Mouse (Mus musculus) forebrain, embryonic 10.5 days (tissue): ENCODE results near the gene Ppm1l. TPM values are rescaled to one million over a fixed set of nuclear protein-coding genes. Genes with fewer than 3 reads are reported as not detected.

ENCODE experiments used
- DNase-seq: peaks from one replicate; pipeline ENCODE4 v3.0.0-alpha.2; 2017; ENCODE audit warnings: low spot score; ENCODE audit errors: extremely low spot score
- H3K27ac ChIP-seq: fragments of 300-500 bp; sonication (generic); 2 replicates; pipeline ENCODE4 v1.5.1; 2016; ENCODE audit warnings: mild to moderate bottlenecking
- H3K27me3 ChIP-seq: fragments of 300-500 bp; sonication (generic); 2 replicates; pipeline ENCODE4 v1.6.1; 2016; ENCODE audit warnings: mild to moderate bottlenecking; ENCODE audit not compliant: poor library complexity, severe bottlenecking
- H3K36me3 ChIP-seq: fragments of 300-500 bp; sonication (generic); replicated peaks from 2 replicates; pipeline ENCODE4 v1.6.1; 2016; ENCODE audit warnings: mild to moderate bottlenecking, moderate library complexity
- H3K4me1 ChIP-seq: fragments of 300-500 bp; sonication (generic); 2 replicates; pipeline ENCODE4 v1.6.1; 2016
- H3K4me3 ChIP-seq: fragments of 300-500 bp; sonication (generic); 2 replicates; pipeline ENCODE4 v1.5.1; 2016; ENCODE audit warnings: mild to moderate bottlenecking, moderate library complexity
- H3K9me3 ChIP-seq: fragments of 300-500 bp; sonication (generic); 2 replicates; pipeline ENCODE4 v1.6.1; 2016; ENCODE audit warnings: mild to moderate bottlenecking, moderate library complexity
- WGBS: fragments of 180-500 bp; shearing (Covaris S2); methylation state at CpG from one replicate; pipeline ENCODE4 v1.1.7; 2016; 5-methylcytosine and 5-hydroxymethylcytosine counted together
- polyA plus RNA-seq: library from polyadenylated mRNA; unstranded; fragments of >200 nt; fragmentation: Nextera tagmentation; extraction: Ambion mirVana; gene quantifications from 2 replicates; pipeline ENCODE4 v1.2.1, GENCODE M21; 2016

Ppm1l gene
- polyA plus RNA-seq, 1 experiment from 2014 or later, result 9.8 TPM

DNA sequence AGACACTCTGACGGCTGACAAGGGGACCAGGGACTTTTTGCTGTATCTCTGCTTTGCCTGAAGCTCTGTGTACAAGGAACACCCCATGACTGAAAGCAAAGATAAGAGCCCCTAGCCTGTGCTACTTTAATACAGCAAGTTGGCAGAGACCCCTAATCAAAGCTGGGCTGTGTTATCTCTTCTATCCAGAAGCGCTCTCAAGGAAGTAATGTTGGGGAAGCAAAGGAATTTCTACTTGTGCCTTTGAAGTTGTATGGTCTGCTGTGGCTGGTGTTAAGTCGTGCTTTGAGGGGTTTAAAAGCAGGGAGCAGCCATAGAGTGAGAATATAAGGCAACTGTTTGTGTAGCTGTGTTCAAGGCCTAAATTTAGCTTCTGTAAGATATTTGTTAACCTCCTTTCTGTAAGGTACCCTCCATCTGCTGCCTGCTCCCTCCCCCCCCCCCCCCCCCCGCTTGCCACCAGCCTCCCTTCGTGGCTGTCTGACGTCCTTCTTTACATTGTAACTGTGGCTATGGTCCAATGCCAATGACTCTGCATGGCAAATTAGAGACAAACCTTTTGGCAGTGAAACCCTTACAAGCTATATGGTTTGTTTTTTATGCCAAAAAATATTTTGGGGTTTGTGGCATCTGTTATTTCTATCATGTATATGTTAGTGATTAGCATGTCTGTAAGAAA is 152.9 kb downstream of the Ppm1l start:
- DNase-seq, result no peak
- Histone ChIP-seq H3K27ac (peak overlapping the region; percentile 70), H3K36me3 (no peaks in the 10 kb centered on the region), H3K27me3 (no peaks in the 10 kb centered on the region), H3K4me1 (peaks cover 41% of the 10 kb centered on the region), H3K4me3 (peak overlapping the region; percentile 18; the same call in 1 of the 2 replicates), H3K9me3 (peaks cover 4% of the 10 kb centered on the region; the same call in 1 of the 2 replicates)
- WGBS, result 25% methylated on average over 5 of the region's 6 CpGs

DNA sequence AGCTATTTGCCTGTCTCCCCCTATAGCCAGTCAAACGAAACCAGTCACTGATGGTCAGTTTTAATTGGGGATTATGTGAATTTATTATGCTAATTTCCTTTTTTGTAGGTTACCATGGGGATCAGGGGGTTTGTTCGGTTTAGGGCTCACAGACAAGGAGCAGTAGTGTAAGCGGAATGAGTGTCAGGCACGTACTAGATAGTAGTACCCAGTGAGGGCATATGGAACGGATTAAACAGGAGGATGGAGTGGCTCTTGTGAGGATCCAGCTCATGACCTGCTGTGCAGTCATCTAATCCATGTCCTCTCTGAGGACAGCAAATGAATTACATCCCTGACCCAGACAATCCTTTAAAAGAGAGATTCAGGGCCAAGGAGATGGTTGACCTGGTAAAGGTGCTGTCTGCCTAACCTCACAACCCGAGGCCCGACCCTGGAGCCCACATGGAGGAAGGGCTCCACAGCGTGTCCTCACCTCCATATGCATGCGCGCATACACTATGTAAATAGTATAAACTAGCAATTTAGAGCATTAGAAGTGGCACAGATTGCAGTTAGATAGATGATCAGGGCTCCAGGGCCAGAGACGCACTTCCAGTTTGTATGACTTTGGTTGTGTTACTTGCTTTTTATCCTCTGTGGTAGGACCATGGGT is 153.6 kb downstream of the Ppm1l start:
- Histone ChIP-seq H3K36me3 (no peaks in the 10 kb centered on the region), H3K27me3 (no peaks in the 10 kb centered on the region), H3K4me3 (no peak overlapping the region), H3K27ac (peak overlapping the region; percentile 70), H3K9me3 (peaks cover 4% of the 10 kb centered on the region; the same call in 1 of the 2 replicates), H3K4me1 (peaks cover 40% of the 10 kb centered on the region)
- WGBS, result 49% methylated on average over 11 of the region's 11 CpGs
- no peak for DNase-seq

DNA sequence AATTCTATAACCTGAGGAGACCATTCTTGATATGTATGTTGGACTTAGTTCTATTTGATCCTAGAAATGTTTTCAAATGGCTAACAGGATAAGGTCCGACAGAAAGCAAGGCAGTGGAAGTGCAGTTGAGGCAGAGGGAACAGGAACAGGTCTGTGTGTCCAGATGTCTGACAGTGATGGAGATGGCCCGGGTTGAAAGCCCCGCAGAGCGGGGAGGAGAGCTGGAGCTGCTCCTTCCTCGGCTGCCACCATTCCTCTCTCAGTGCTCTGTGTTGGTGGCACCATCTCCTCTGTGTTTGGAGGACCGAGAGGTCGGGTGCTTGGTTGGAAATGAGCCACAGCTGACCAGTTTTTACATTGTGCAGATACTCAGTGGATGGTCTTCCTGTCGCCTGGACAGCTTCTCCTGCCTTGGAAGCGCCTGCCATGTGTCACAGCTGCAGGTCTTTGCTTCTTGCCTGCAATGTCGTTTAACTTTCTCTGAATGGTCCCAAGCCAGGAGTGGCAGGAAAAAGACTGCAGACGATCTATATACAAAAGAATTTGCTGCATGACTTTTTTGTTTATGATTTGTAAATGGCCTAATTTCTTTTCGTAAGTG is 159.3 kb downstream of the Ppm1l start:
- Histone ChIP-seq H3K4me1 (peaks cover 17% of the 10 kb centered on the region), H3K36me3 (no peaks in the 10 kb centered on the region), H3K4me3 (no peak overlapping the region), H3K27me3 (no peaks in the 10 kb centered on the region), H3K9me3 (peaks cover 4% of the 10 kb centered on the region; the same call in 1 of the 2 replicates), H3K27ac (no peak overlapping the region)
- no peak for DNase-seq
- WGBS, result 73% methylated on average over 12 of the region's 12 CpGs

DNA sequence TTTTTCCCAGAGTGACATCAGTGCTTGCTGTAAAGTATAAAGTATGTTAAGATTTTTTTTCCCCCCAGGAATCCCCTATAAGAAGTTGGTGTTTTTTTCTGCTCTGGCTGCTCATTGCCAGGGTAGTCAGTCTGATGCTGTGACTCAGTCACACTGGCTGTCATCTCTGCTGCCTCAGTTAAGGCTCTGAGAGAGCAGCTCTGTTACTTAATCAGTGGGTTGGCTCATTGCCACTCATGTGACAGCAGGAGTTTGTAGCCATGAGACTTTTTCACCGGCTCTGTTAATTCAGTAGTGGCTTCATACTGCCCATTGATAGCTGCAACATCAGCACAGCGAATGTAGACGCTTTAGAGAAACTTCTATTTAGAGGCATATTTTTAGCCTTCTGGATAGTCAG is 163.3 kb downstream of the Ppm1l start:
- 94% methylated on average over 3 of the region's 3 CpGs for WGBS
- Histone ChIP-seq H3K9me3 (no peaks in the 10 kb centered on the region), H3K27ac (no peak overlapping the region), H3K4me1 (peaks cover 15% of the 10 kb centered on the region; the same call in 1 of the 2 replicates), H3K4me3 (no peak overlapping the region), H3K27me3 (no peaks in the 10 kb centered on the region), H3K36me3 (no peaks in the 10 kb centered on the region)
- DNase-seq, result no peak

DNA sequence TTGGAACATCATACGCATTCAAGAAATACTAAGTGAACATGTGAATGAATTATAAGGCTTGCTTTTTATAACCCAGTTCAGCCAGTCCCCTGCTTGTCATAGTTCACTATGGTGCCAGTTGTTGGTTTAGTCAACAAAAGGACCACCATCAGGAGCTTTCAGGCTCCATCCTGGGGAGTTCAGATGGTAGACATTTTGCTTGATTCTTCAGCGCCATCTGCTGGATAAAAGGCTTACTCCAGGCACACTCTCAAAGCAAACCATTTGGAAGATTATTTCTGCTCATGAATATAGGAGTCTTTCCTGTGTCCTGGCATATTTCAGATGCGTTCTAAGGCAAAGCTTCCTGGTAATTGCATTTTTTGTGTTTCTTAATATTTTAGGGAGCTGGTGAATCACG is 165.2 kb downstream of the Ppm1l start:
- no peak overlapping the region for H3K27ac ChIP-seq
- H3K27me3 ChIP-seq, result no peaks in the 10 kb centered on the region
- DNase-seq, result peak; percentile 42
- H3K4me3 ChIP-seq, result no peak overlapping the region
- no peaks in the 10 kb centered on the region for H3K36me3 ChIP-seq
- 39% methylated on average over 4 of the region's 4 CpGs for WGBS
- no peaks in the 10 kb centered on the region for H3K9me3 ChIP-seq
- peaks cover 11% of the 10 kb centered on the region; the same call in 1 of the 2 replicates for H3K4me1 ChIP-seq

DNA sequence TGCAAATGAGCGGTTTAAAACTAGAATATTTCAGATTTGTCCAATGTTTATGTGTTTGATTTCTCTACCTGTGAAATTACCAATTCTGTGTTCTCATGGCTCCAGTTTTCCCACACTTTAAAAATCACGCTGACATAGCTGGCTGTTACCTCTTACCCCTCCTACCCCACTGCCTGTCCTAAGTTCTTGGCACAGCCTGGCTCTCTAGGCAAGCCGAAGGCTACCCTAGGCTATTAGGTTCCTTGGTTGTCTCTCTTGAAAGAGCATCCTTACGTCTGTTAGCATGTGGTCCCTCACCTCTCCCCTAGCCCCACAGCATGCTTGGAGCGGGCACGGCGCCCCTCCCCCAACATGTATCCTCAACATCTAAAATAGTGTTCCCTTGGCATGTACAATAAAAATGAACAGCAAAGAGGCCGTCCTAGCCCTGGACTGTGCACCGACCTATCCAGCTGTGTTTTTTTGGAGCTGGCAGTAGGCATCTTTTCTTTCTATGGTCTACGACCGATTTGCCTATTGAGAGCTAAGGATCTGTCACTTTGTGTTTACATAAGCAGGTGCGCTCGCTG is 167.4 kb downstream of the Ppm1l start:
- WGBS, result 83% methylated on average over 13 of the region's 13 CpGs
- no peak for DNase-seq
- Histone ChIP-seq H3K4me3 (no peak overlapping the region), H3K27me3 (no peaks in the 10 kb centered on the region), H3K36me3 (no peaks in the 10 kb centered on the region), H3K27ac (no peak overlapping the region), H3K4me1 (no peaks in the 10 kb centered on the region; the same call in 1 of the 2 replicates), H3K9me3 (no peaks in the 10 kb centered on the region)

DNA sequence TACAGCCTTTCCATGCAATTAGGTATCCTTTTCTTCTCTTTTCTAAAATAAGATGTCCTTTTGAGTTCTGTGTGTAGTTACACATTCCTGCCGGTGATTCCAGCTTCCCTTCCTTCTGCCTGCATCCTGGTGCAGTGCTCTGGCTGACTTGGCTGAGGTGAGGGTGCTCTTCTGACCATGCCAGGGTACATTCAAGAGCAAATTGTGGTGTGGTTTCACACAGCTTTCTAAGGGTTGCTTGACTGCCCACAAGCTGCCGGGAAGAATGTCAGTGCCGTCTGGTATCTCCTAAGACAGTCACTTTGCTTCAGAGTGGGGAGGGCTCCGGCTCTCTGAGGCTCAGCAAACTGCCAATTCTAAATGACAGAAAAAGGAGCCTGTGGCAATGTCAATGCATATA is 167.9 kb downstream of the Ppm1l start:
- no peak for DNase-seq
- no peaks in the 10 kb centered on the region for H3K27me3 ChIP-seq
- H3K4me1 ChIP-seq, result no peaks in the 10 kb centered on the region; the same call in 1 of the 2 replicates
- no peak overlapping the region for H3K27ac ChIP-seq
- no peak overlapping the region for H3K4me3 ChIP-seq
- H3K9me3 ChIP-seq, result no peaks in the 10 kb centered on the region
- no peaks in the 10 kb centered on the region for H3K36me3 ChIP-seq
- 88% methylated on average over 4 of the region's 4 CpGs for WGBS

DNA sequence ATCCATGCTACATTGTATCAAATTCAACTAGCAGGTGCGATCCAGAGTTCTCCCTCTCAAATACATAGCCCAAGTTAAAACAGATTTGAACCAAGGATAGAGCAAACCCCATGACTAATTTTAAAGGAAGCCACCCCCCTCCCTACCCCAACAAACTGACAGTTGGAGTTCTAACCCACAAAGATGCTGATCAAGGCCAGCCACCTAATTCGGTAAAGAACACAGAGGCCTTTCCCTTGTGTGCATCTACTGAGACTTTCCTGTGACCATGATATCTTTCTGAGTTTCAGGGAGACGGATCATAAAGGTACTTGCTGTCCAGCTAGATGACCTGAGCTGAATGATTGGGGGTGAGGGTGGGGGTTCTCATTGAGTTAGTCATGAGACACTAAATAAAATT is 168.7 kb downstream of the Ppm1l start:
- Histone ChIP-seq H3K9me3 (no peaks in the 10 kb centered on the region), H3K4me3 (no peak overlapping the region), H3K36me3 (no peaks in the 10 kb centered on the region), H3K27me3 (no peaks in the 10 kb centered on the region), H3K4me1 (no peaks in the 10 kb centered on the region; the same call in 1 of the 2 replicates), H3K27ac (no peak overlapping the region)
- 90% methylated on average over 3 of the region's 3 CpGs for WGBS
- no peak for DNase-seq

DNA sequence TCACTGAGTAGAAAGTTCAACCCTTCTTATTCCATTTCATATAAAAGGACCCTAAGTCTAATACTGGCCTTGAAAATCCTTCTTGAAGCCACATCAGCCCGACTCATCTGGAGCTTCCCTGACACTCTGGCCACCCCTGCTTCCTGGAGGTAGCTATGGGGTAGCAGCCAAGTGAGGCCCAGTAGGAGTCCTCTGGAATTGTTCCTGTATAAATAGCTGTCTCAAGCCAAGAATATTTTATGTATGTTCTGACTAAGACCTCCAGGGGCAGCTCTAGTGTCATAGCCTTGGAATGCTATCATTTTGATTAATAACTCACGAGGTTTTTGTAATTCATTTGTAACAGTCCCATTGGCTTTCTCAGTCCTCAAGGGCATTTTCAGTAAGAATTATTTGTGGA is 169.1 kb downstream of the Ppm1l start:
- H3K27me3 ChIP-seq, result no peaks in the 10 kb centered on the region
- H3K4me1 ChIP-seq, result no peaks in the 10 kb centered on the region; the same call in 1 of the 2 replicates
- DNase-seq, result no peak
- H3K4me3 ChIP-seq, result no peak overlapping the region
- WGBS, result 87% methylated on average over 2 of the region's 2 CpGs
- no peak overlapping the region for H3K27ac ChIP-seq
- no peaks in the 10 kb centered on the region for H3K36me3 ChIP-seq
- H3K9me3 ChIP-seq, result no peaks in the 10 kb centered on the region

DNA sequence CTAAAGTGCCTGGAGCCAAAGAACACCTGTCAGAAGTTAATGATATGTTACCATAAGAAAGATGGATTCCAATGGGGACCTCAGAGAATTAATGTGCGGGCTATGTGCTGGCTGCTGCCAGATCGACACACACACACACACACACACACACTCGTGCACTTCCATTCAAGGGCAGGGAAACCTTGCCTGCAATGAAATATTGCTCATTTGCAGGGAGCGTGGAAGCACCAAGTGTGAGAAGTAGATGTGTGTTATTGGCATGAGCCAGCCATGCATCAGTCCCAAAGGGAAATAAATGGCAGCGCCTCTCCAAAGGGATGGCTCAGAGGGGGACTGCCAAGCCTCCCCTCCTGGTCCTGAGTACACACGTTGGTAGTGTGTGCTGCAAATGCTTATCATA is 170.8 kb downstream of the Ppm1l start:
- 90% methylated on average over 6 of the region's 6 CpGs for WGBS

DNA sequence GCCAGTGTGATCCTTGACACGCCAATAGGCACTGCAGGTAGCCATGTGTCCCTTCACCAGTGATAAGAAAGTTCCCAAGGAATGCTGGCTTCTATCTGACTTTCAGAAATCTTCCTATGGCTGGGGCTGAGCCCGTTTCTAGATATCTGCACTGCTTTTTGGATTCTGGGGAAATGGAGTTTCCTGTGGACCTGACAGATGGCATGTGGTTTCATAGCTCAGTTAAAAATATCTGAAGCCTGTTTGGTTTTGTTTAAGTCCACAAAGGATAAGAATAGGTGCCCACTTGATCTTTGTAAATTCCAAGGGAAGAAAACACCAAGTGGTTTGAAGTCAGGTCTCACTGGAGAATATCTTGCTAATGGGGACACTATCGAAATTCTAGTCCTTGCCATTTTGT is 173.0 kb downstream of the Ppm1l start:
- Histone ChIP-seq H3K36me3 (no peaks in the 10 kb centered on the region), H3K9me3 (no peaks in the 10 kb centered on the region), H3K27me3 (no peaks in the 10 kb centered on the region), H3K27ac (no peak overlapping the region), H3K4me1 (no peaks in the 10 kb centered on the region), H3K4me3 (no peak overlapping the region)
- WGBS, result 82% methylated on average over 3 of the region's 3 CpGs
- DNase-seq, result no peak

More for the DNA sequence above, 170.8 kb downstream of the Ppm1l start:
- Histone ChIP-seq H3K27ac (no peak overlapping the region), H3K27me3 (no peaks in the 10 kb centered on the region), H3K9me3 (no peaks in the 10 kb centered on the region), H3K36me3 (no peaks in the 10 kb centered on the region), H3K4me1 (no peaks in the 10 kb centered on the region; the same call in 1 of the 2 replicates), H3K4me3 (no peak overlapping the region)
- no peak for DNase-seq

DNA sequence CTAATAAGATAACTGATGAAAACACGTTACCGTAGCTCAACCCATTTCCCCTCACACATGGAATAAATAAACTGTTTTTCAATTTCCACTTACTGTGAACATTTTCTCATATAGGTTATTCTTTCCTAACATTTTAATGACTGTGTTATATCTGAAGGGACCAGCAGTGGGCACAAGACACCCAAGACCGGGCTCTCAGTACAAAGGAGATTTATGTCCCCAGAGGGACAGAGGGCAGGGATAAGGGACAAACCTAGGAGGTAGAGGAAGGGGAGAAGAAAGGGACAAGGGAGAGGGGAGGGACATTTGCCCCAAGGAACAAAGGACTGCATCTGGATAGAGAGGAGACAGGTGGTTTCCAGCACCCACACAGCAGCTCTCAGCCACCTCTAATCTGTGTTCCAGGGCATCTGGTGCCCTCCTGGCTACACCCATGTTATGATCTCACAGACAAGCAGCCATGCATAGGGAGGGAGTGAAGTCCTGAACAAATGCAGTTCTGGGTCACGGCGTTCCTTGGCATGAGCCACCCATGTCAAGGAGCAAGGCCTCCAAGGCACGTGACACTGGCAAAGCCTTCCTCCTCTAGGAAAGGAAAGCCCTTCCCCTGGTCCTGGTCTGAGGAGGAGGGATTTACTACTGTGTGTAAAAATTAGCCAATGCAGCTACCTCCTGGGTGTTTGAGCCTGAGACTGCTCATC is 174.5 kb downstream of the Ppm1l start:
- WGBS, result 85% methylated on average over 6 of the region's 6 CpGs
- Histone ChIP-seq H3K4me3 (no peak overlapping the region), H3K36me3 (no peaks in the 10 kb centered on the region), H3K27ac (no peak overlapping the region), H3K9me3 (no peaks in the 10 kb centered on the region), H3K27me3 (no peaks in the 10 kb centered on the region), H3K4me1 (no peaks in the 10 kb centered on the region)
- DNase-seq, result no peak
